Comparison of ENCODE assay signal across 14 mouse cellular contexts in the genomic region with DNA sequence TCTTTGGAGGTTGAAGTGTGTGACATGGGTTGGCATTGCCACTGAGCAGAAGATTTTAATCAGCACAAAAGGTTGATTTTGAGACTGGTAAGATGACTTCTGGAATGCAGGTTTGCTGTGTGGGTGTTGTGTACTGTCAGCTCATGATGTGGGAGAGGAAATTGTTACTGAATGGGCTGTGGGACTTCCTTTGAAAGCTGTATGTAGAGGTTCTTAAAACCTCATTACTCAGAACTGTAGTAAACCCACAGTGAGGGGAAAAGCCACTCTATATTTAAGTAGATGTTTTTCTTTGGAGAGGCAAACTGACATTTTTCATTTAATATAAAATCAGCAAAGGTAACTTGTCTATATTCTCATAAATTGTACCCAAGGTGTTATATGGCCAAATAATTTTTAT.
"Had no signal": no experiment of that assay in that cellular context is flagged by ENCODE, and none has a peak within 500 bp of the region (broad histone marks: within the 10 kb centered on the region; RNA-seq: fewer than 3 reads in every experiment).

No protein-coding gene starts in this region.

- H3K27ac ChIP-seq: midbrain, embryonic 10.5 days; midbrain, embryonic 12.5 days; midbrain, embryonic 15.5 days; neural tube, embryonic 12.5 days; stomach, embryonic 15.5 days; stomach, postnatal 0 days had no signal

- H3K9ac ChIP-seq: liver, postnatal 0 days; lung, embryonic 14.5 days; midbrain, embryonic 12.5 days; midbrain, embryonic 15.5 days; neural tube, embryonic 12.5 days; stomach, embryonic 15.5 days had no signal

- H3K27me3 ChIP-seq: midbrain, embryonic 12.5 days; midbrain, embryonic 15.5 days; neural tube, embryonic 12.5 days; stomach, embryonic 15.5 days had no signal

- H3K4me2 ChIP-seq: lung, embryonic 14.5 days; midbrain, embryonic 12.5 days; midbrain, embryonic 15.5 days; neural tube, embryonic 12.5 days; stomach, embryonic 15.5 days had no signal

- H3K9me3 ChIP-seq: midbrain, embryonic 10.5 days; midbrain, embryonic 12.5 days; midbrain, embryonic 15.5 days; neural tube, embryonic 12.5 days; stomach, embryonic 15.5 days had no signal

- H3K36me3 ChIP-seq: midbrain, embryonic 10.5 days; midbrain, embryonic 12.5 days; midbrain, embryonic 15.5 days; neural tube, embryonic 12.5 days; stomach, embryonic 15.5 days had no signal

- H3K4me1 ChIP-seq: midbrain, embryonic 10.5 days; midbrain, embryonic 12.5 days; midbrain, embryonic 15.5 days; neural tube, embryonic 12.5 days; stomach, embryonic 15.5 days had no signal

- DNase-seq: liver, postnatal 0 days; lung, embryonic 14.5 days; lung, postnatal 10 days; lung, postnatal 4 days; right cerebral cortex, postnatal 14 days; thymus, adult 2 months; thymus, postnatal 25 days; thymus, postnatal 4 days had no signal

- ATAC-seq: liver, postnatal 0 days; midbrain, embryonic 15.5 days had no signal

- H3K4me3 ChIP-seq: midbrain, embryonic 10.5 days; midbrain, embryonic 12.5 days; midbrain, embryonic 15.5 days; neural tube, embryonic 12.5 days; stomach, embryonic 15.5 days had no signal
